Mouse (Mus musculus) hindbrain, embryonic 15.5 days (tissue): Measurements from ENCODE around the gene Mrpl50. TPM values are rescaled to one million over a fixed set of nuclear protein-coding genes. Genes with fewer than 3 reads are reported as not detected.
A peak's percentile ranks its signal among the peaks of the same experiment; 100 is the strongest.

Source experiments
- ATAC-seq: fragments of 200-750 bp; cut with Nextera tagmentation; 2 replicates; pipeline ENCODE4 v1.8.0; 2017; ENCODE audit warnings: low read depth, moderate number of reproducible peaks, moderate TSS enrichment; ENCODE audit not compliant: low FRiP score
- H3K27ac ChIP-seq: fragments of 300-500 bp; sonication (generic); replicated peaks from 2 replicates; pipeline ENCODE4 v1.5.1; 2015; ENCODE audit warnings: mild to moderate bottlenecking, inconsistent platforms
- H3K27me3 ChIP-seq: fragments of 300-500 bp; sonication (generic); 2 replicates; pipeline ENCODE4 v1.6.1; 2015; ENCODE audit warnings: control low read depth, inconsistent platforms
- H3K36me3 ChIP-seq: fragments of 300-500 bp; sonication (generic); 2 replicates; pipeline ENCODE4 v1.6.1; 2015; ENCODE audit warnings: control low read depth, inconsistent platforms
- H3K4me1 ChIP-seq: fragments of 300-500 bp; sonication (generic); replicated peaks from 2 replicates; pipeline ENCODE4 v1.6.1; 2015; ENCODE audit warnings: control low read depth, inconsistent platforms
- H3K4me2 ChIP-seq: fragments of 300-500 bp; sonication (generic); 2 replicates; pipeline ENCODE4 v1.6.1; 2015; ENCODE audit warnings: moderate library complexity, mild to moderate bottlenecking, inconsistent platforms
- H3K4me3 ChIP-seq: fragments of 300-500 bp; sonication (generic); 2 replicates; pipeline ENCODE4 v1.5.1; 2015; ENCODE audit warnings: mild to moderate bottlenecking, inconsistent platforms
- H3K9ac ChIP-seq: fragments of 300-500 bp; sonication (generic); 2 replicates; pipeline ENCODE4 v1.6.1; 2015; ENCODE audit warnings: inconsistent platforms
- H3K9me3 ChIP-seq: fragments of 300-500 bp; sonication (generic); 2 replicates; pipeline ENCODE4 v1.6.1; 2016; ENCODE audit warnings: control low read depth, inconsistent platforms
- WGBS: fragments of 180-500 bp; shearing (Covaris S2); methylation state at CpG from one replicate; pipeline ENCODE4 v1.1.7; 2015; 5-methylcytosine and 5-hydroxymethylcytosine counted together
- polyA plus RNA-seq: library from polyadenylated mRNA; unstranded; fragments of >200 nt; fragmentation: Nextera tagmentation; extraction: Ambion mirVana; gene quantifications from 2 replicates; pipeline ENCODE4 v1.2.1, GENCODE M21; 2015

Mrpl50 gene
- polyA plus RNA-seq = 72.5 and 72.9 TPM in 2 replicates

GRCm38 (mm10) chr4:49520572-49521340 is at the start of gene Mrpl50, which contains the start of gene Zfp189:
Gene Mrpl50 (minus strand): TSS chr4:49521093.
Gene Zfp189 (plus strand): TSS chr4:49521176.
- under 1% methylated on average over 41 of the region's 41 CpGs for WGBS
- peaks cover 18% of the 10 kb centered on the region for H3K36me3 ChIP-seq
- peaks cover 39% of the 10 kb centered on the region for H3K4me1 ChIP-seq
- H3K27me3 ChIP-seq = no peaks in the 10 kb centered on the region
- H3K27ac ChIP-seq = peak within 1 kb of the TSS; percentile 86
- H3K4me3 ChIP-seq = peak within 1 kb of the TSS; percentile 74
- H3K9ac ChIP-seq = peak within 1 kb of the TSS; percentile 66
- no peaks in the 10 kb centered on the region for H3K9me3 ChIP-seq
- peak; percentile 99 for ATAC-seq
- peak within 1 kb of the TSS; percentile 78 for H3K4me2 ChIP-seq

- H3K4me1 ChIP-seq = no peaks in the 10 kb centered on the region
- WGBS = 18% methylated on average over 3 of the region's 3 CpGs
- no peaks in the 10 kb centered on the region for H3K36me3 ChIP-seq
- no peak overlapping the region for H3K4me3 ChIP-seq
- no peak overlapping the region for H3K27ac ChIP-seq
- ATAC-seq = peak; percentile 38; the same call in 1 of the 2 replicates
- H3K9ac ChIP-seq = no peak overlapping the region
- no peaks in the 10 kb centered on the region for H3K27me3 ChIP-seq
- H3K9me3 ChIP-seq = no peaks in the 10 kb centered on the region
- H3K4me2 ChIP-seq = no peak overlapping the region
Measured at GRCm38 (mm10) chr4:49567613-49568012, 46.7 kb upstream of the Mrpl50 start.

DNA sequence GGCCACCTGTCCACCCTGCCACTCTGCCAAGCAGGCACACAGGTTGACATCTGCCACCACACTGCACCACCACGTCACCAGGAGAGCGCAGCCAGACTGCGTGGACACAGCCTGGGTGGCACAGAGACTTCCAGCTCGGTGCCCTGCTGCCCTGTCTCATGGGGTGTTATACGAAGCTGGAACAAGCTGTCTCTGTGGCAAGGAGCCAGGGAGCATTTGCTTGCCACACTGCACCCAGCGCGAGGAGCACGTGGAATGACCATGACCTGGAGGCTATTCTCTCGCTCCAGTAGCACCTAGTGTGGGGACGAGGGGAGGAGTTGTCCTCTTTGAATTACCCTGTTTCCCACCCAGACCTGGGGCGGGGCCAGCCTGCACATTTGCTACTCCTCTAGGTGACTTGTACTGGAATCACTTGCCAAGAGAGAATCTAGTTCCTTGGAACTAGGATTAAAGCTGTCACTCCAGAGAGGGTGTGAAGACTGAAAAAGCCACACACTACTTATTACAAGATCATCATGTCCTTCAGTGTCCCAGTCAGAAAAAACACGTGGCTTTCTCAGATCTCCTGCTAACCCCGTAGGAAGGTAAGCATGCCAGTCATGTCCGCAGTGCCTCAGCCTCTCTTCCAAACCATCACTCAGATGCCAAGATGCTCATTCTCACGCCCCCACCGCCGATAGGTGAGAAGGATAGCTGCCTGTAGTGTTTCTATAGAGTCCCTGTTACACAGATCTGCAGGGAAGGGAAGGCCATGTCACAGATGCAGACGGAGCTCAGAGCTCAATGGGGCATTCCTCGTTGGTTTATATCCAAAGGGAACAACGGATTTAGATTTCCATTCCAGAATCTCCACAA is 39.3 kb upstream of the Mrpl50 start:
- Histone ChIP-seq H3K27ac (no peak overlapping the region), H3K9ac (no peak overlapping the region), H3K4me1 (0 out of 2 replicates have a peak, but pooled peaks cover 5% of the 10 kb centered on the region), H3K36me3 (no peaks in the 10 kb centered on the region), H3K4me3 (no peak overlapping the region), H3K27me3 (no peaks in the 10 kb centered on the region), H3K9me3 (no peaks in the 10 kb centered on the region), H3K4me2 (0 out of 2 replicates have a peak overlapping the region, but pooled peaks have one; percentile 6)
- ATAC-seq = peak; percentile 66; the same call in 1 of the 2 replicates
- WGBS = 59% methylated on average over 20 of the region's 20 CpGs

- H3K27ac ChIP-seq = no peak overlapping the region
- H3K4me3 ChIP-seq = no peak overlapping the region
- ATAC-seq = no peak
- H3K9me3 ChIP-seq = no peaks in the 10 kb centered on the region
- whole genome bisulfite sequencing = 91% methylated on average over 2 of the region's 2 CpGs
- H3K4me2 ChIP-seq = no peak overlapping the region
- no peaks in the 10 kb centered on the region for H3K36me3 ChIP-seq
- no peaks in the 10 kb centered on the region for H3K27me3 ChIP-seq
- H3K9ac ChIP-seq = no peak overlapping the region
- H3K4me1 ChIP-seq = 0 out of 2 replicates have a peak, but pooled peaks cover 5% of the 10 kb centered on the region
Measured at GRCm38 (mm10) chr4:49558181-49558580, 37.3 kb upstream of the Mrpl50 start.

GRCm38 (mm10) chr4:49557375-49557774 is 36.5 kb upstream of the Mrpl50 start:
- Histone ChIP-seq H3K4me2 (no peak overlapping the region), H3K4me1 (0 out of 2 replicates have a peak, but pooled peaks cover 5% of the 10 kb centered on the region), H3K36me3 (no peaks in the 10 kb centered on the region), H3K27me3 (no peaks in the 10 kb centered on the region), H3K27ac (no peak overlapping the region), H3K9ac (no peak overlapping the region), H3K9me3 (no peaks in the 10 kb centered on the region), H3K4me3 (no peak overlapping the region)
- ATAC-seq = no peak
- WGBS = 96% methylated on average over 7 of the region's 7 CpGs

DNA sequence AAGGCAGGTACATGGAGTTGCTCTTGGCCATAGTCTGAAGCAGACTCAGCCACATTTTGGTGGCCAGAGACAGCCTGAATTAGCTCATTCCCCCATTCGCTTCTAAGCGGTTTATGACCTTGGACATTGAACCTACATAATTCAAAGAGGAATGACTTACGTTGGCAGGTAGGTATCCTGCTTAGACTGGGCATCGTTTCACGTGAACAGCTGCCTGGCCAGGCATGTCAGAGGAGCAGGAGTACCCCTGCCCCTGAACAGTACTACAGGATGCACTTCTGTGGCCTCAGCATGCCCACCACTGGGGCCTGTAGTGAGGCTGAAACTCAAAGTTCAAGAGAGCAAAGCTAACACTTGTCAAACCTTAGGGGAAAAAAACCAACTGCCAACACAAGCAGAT is 32.5 kb upstream of the Mrpl50 start:
- ATAC-seq = no peak
- Histone ChIP-seq H3K4me1 (no peaks in the 10 kb centered on the region), H3K9ac (no peak overlapping the region), H3K27ac (no peak overlapping the region), H3K9me3 (no peaks in the 10 kb centered on the region), H3K4me2 (no peak overlapping the region), H3K36me3 (no peaks in the 10 kb centered on the region), H3K27me3 (no peaks in the 10 kb centered on the region), H3K4me3 (no peak overlapping the region)
- WGBS = 89% methylated on average over 5 of the region's 5 CpGs

DNA sequence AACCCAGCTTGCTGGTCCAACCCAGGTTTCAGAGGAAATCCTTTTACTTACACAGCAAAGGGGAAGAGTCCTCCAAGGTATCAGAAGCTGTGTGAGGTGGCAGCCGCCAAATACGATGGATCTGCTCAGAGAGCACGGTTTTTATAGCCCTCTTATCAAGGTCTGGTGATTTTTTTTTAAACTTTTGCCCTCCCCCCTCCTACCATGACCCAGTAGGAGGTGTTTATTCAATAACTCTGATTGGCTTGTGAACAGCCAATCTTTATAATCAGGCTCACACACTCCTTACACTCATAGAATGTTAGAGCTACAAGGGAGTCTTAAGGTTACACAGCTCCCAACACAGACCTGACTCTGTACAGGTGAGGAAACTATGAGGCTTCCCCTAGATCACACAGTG is 28.5 kb upstream of the Mrpl50 start, which contains the start of gene Aldob:
Aldob (minus strand) TSS at position 164 of the 400 bp plus-strand sequence.
- no peaks in the 10 kb centered on the region for H3K9me3 ChIP-seq
- H3K9ac ChIP-seq = no peak within 1 kb of the TSS
- no peak within 1 kb of the TSS for H3K4me3 ChIP-seq
- H3K4me1 ChIP-seq = no peaks in the 10 kb centered on the region
- 73% methylated on average over 3 of the region's 3 CpGs for WGBS
- H3K36me3 ChIP-seq = no peaks in the 10 kb centered on the region
- ATAC-seq = no peak
- H3K4me2 ChIP-seq = no peak within 1 kb of the TSS
- no peaks in the 10 kb centered on the region for H3K27me3 ChIP-seq
- H3K27ac ChIP-seq = no peak within 1 kb of the TSS

DNA sequence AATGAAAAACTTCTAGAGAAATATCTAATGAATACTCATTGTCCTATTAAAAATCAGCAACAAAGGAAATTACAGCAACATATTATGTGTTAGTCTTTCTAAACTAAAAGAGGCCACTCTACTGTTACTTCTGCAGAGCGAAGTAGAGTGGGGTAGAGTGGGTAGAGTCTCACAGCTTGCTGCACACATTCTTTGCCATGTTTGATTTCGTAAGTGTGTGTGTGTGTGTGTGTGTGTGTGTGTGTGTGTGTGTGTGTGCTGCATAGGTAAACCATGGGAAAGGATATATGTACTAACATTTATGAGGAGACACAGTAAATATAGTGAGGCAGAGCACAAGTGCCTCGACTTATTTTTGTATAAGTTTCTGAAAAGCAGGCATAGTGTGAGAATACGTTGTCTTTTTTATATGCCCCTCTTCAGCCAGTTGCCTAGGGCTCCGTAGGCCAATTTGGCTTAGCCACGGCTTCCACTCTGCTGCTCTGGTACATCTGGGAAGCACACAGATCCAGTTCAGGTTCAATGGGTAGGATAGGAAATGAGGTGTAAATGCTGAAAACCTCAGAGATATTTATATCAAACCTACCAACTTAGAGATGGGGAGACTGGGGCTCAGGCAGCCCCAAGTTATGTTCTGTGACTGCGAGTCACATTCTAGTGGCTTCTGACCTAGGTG is 26.8 kb upstream of the Mrpl50 start:
- Histone ChIP-seq H3K4me3 (no peak overlapping the region), H3K27me3 (no peaks in the 10 kb centered on the region), H3K9ac (no peak overlapping the region), H3K36me3 (no peaks in the 10 kb centered on the region), H3K4me1 (no peaks in the 10 kb centered on the region), H3K27ac (no peak overlapping the region), H3K4me2 (no peak overlapping the region), H3K9me3 (no peaks in the 10 kb centered on the region)
- ATAC-seq = no peak
- 87% methylated on average over 7 of the region's 7 CpGs for WGBS

GRCm38 (mm10) chr4:49546873-49547543 is 26.1 kb upstream of the Mrpl50 start:
- Histone ChIP-seq H3K9me3 (no peaks in the 10 kb centered on the region), H3K36me3 (no peaks in the 10 kb centered on the region), H3K27me3 (no peaks in the 10 kb centered on the region), H3K4me3 (no peak overlapping the region), H3K9ac (no peak overlapping the region), H3K27ac (no peak overlapping the region), H3K4me2 (no peak overlapping the region), H3K4me1 (no peaks in the 10 kb centered on the region)
- 76% methylated on average over 6 of the region's 6 CpGs for WGBS
- no peak for ATAC-seq

GRCm38 (mm10) chr4:49546026-49546425 is 25.1 kb upstream of the Mrpl50 start:
- no peak for ATAC-seq
- no peaks in the 10 kb centered on the region for H3K4me1 ChIP-seq
- H3K27me3 ChIP-seq = no peaks in the 10 kb centered on the region
- H3K36me3 ChIP-seq = no peaks in the 10 kb centered on the region
- H3K27ac ChIP-seq = no peak overlapping the region
- H3K9ac ChIP-seq = no peak overlapping the region
- H3K9me3 ChIP-seq = no peaks in the 10 kb centered on the region
- no peak overlapping the region for H3K4me3 ChIP-seq
- 90% methylated on average over 2 of the region's 2 CpGs for WGBS
- no peak overlapping the region for H3K4me2 ChIP-seq

GRCm38 (mm10) chr4:49540966-49541365 is 20.1 kb upstream of the Mrpl50 start:
- no peaks in the 10 kb centered on the region for H3K36me3 ChIP-seq
- 81% methylated on average over 3 of the region's 3 CpGs for WGBS
- H3K4me1 ChIP-seq = no peaks in the 10 kb centered on the region
- ATAC-seq = no peak
- no peak overlapping the region for H3K27ac ChIP-seq
- H3K27me3 ChIP-seq = no peaks in the 10 kb centered on the region
- H3K9me3 ChIP-seq = no peaks in the 10 kb centered on the region
- H3K9ac ChIP-seq = no peak overlapping the region
- H3K4me2 ChIP-seq = no peak overlapping the region
- no peak overlapping the region for H3K4me3 ChIP-seq
